Mouse (Mus musculus) heart, embryonic 13.5 days (tissue): ENCODE measurements around the gene S100a9. TPM values are rescaled to one million over a fixed set of nuclear protein-coding genes. Genes with fewer than 3 reads are reported as not detected.

Experiments
- ATAC-seq: fragments of 200-750 bp; cut with Nextera tagmentation; 2 replicates; pipeline ENCODE4 v1.8.0; 2017; ENCODE audit warnings: moderate TSS enrichment; ENCODE audit not compliant: insufficient number of reproducible peaks, low FRiP score, low TSS enrichment; ENCODE audit errors: extremely low read depth
- H3K27ac ChIP-seq: fragments of 300-500 bp; sonication (generic); replicated peaks from 2 replicates; pipeline ENCODE4 v1.5.1; 2015; ENCODE audit warnings: moderate library complexity, mild to moderate bottlenecking, inconsistent platforms
- H3K27me3 ChIP-seq: fragments of 300-500 bp; sonication (generic); replicated peaks from 2 replicates; pipeline ENCODE4 v1.6.1; 2015; ENCODE audit warnings: mild to moderate bottlenecking, inconsistent platforms
- H3K36me3 ChIP-seq: fragments of 300-500 bp; sonication (generic); 2 replicates; pipeline ENCODE4 v1.6.1; 2015; ENCODE audit warnings: mild to moderate bottlenecking, inconsistent platforms
- H3K4me1 ChIP-seq: fragments of 300-500 bp; sonication (generic); 2 replicates; pipeline ENCODE4 v1.6.1; 2015; ENCODE audit warnings: inconsistent platforms
- H3K4me2 ChIP-seq: fragments of 300-500 bp; sonication (generic); 2 replicates; pipeline ENCODE4 v1.6.1; 2015; ENCODE audit warnings: inconsistent platforms, mild to moderate bottlenecking, moderate library complexity
- H3K4me3 ChIP-seq: fragments of 300-500 bp; sonication (generic); 2 replicates; pipeline ENCODE4 v1.5.1; 2015; ENCODE audit warnings: moderate library complexity, mild to moderate bottlenecking, inconsistent platforms
- H3K9ac ChIP-seq: fragments of 300-500 bp; sonication (generic); 2 replicates; pipeline ENCODE4 v1.6.1; 2015; ENCODE audit warnings: inconsistent platforms, mild to moderate bottlenecking, moderate library complexity
- H3K9me3 ChIP-seq: fragments of 300-500 bp; sonication (generic); 2 replicates; pipeline ENCODE4 v1.6.1; 2016; ENCODE audit warnings: inconsistent platforms
- WGBS: fragments of 180-500 bp; shearing (Covaris S2); methylation state at CpG from one replicate; pipeline ENCODE4 v1.1.7; 2015; ENCODE audit warnings: mixed read lengths; 5-methylcytosine and 5-hydroxymethylcytosine counted together
- polyA plus RNA-seq: library from polyadenylated mRNA; unstranded; fragments of >200 nt; fragmentation: Nextera tagmentation; extraction: Ambion mirVana; gene quantifications from 2 replicates; pipeline ENCODE4 v1.2.1, GENCODE M21; 2015

S100a9 gene
- polyA plus RNA-seq = 5.2 and 10.9 TPM in 2 replicates

- Histone ChIP-seq H3K27ac (no peak within 1 kb of the TSS), H3K9me3 (no peaks in the 10 kb centered on the region), H3K36me3 (no peaks in the 10 kb centered on the region), H3K9ac (no peak within 1 kb of the TSS), H3K4me3 (no peak within 1 kb of the TSS), H3K4me2 (no peak within 1 kb of the TSS), H3K27me3 (no peaks in the 10 kb centered on the region), H3K4me1 (no peaks in the 10 kb centered on the region)
- no peak for ATAC-seq
- WGBS = 53% methylated on average over 3 of the region's 3 CpGs
Measured at GRCm38 (mm10) chr3:90695613-90696012, at the start of gene S100a9. Gene S100a9, minus strand, starts transcription at chr3:90695721.

- H3K36me3 ChIP-seq = no peaks in the 10 kb centered on the region
- ATAC-seq = no peak
- no peaks in the 10 kb centered on the region for H3K4me1 ChIP-seq
- no peak within 1 kb of the TSS for H3K9ac ChIP-seq
- no peaks in the 10 kb centered on the region for H3K27me3 ChIP-seq
- 71% methylated on average over 3 of the region's 3 CpGs for WGBS
- no peaks in the 10 kb centered on the region for H3K9me3 ChIP-seq
- no peak within 1 kb of the TSS for H3K4me3 ChIP-seq
- H3K4me2 ChIP-seq = no peak within 1 kb of the TSS
- no peak within 1 kb of the TSS for H3K27ac ChIP-seq
Measured at GRCm38 (mm10) chr3:90726606-90727005, 31.1 kb upstream of the S100a9 start, which contains the start of gene Pglyrp4. Gene Pglyrp4, plus strand, starts transcription at chr3:90726906.

GRCm38 (mm10) chr3:90709591-90710460, 14.3 kb upstream of the S100a9 start:
- Histone ChIP-seq H3K4me1 (no peaks in the 10 kb centered on the region), H3K9me3 (no peaks in the 10 kb centered on the region), H3K36me3 (no peaks in the 10 kb centered on the region), H3K4me3 (no peak overlapping the region), H3K4me2 (no peak overlapping the region), H3K9ac (no peak overlapping the region), H3K27me3 (no peaks in the 10 kb centered on the region), H3K27ac (no peak overlapping the region)
- 45% methylated on average over 12 of the region's 12 CpGs for WGBS
- ATAC-seq = no peak; the same call in 1 of the 2 replicates

GRCm38 (mm10) chr3:90708523-90709202, 13.1 kb upstream of the S100a9 start:
- Histone ChIP-seq H3K4me1 (no peaks in the 10 kb centered on the region), H3K4me3 (no peak overlapping the region), H3K27ac (no peak overlapping the region), H3K9ac (no peak overlapping the region), H3K9me3 (no peaks in the 10 kb centered on the region), H3K27me3 (no peaks in the 10 kb centered on the region; the same call in 1 of the 2 replicates), H3K36me3 (no peaks in the 10 kb centered on the region), H3K4me2 (no peak overlapping the region)
- ATAC-seq = no peak
- WGBS = 19% methylated on average over 4 of the region's 4 CpGs

- no peaks in the 10 kb centered on the region for H3K4me1 ChIP-seq
- no peak for ATAC-seq
- no peak overlapping the region for H3K4me3 ChIP-seq
- H3K27me3 ChIP-seq = no peaks in the 10 kb centered on the region; the same call in 1 of the 2 replicates
- no peak overlapping the region for H3K27ac ChIP-seq
- H3K36me3 ChIP-seq = no peaks in the 10 kb centered on the region
- no peak overlapping the region for H3K4me2 ChIP-seq
- no peak overlapping the region for H3K9ac ChIP-seq
- 71% methylated on average over 2 of the region's 2 CpGs for WGBS
- H3K9me3 ChIP-seq = no peaks in the 10 kb centered on the region
Measured at GRCm38 (mm10) chr3:90702244-90702643, 6.7 kb upstream of the S100a9 start.

GRCm38 (mm10) chr3:90693496-90693895, 2.0 kb downstream of the S100a9 start:
- WGBS = 66% methylated on average over 2 of the region's 2 CpGs

GRCm38 (mm10) chr3:90686835-90687234, 8.7 kb downstream of the S100a9 start:
- Histone ChIP-seq H3K9me3 (no peaks in the 10 kb centered on the region), H3K4me1 (no peaks in the 10 kb centered on the region), H3K36me3 (no peaks in the 10 kb centered on the region), H3K4me2 (no peak overlapping the region), H3K27ac (no peak overlapping the region), H3K9ac (no peak overlapping the region), H3K4me3 (no peak overlapping the region), H3K27me3 (no peaks in the 10 kb centered on the region; the same call in 1 of the 2 replicates)
- ATAC-seq = no peak
- WGBS = 61% methylated on average over 2 of the region's 2 CpGs

More at GRCm38 (mm10) chr3:90693496-90693895, 2.0 kb downstream of the S100a9 start:
- Histone ChIP-seq H3K27ac (no peak overlapping the region), H3K4me3 (no peak overlapping the region), H3K4me2 (no peak overlapping the region), H3K36me3 (no peaks in the 10 kb centered on the region), H3K27me3 (no peaks in the 10 kb centered on the region), H3K9ac (no peak overlapping the region), H3K4me1 (no peaks in the 10 kb centered on the region), H3K9me3 (no peaks in the 10 kb centered on the region)
- ATAC-seq = no peak

GRCm38 (mm10) chr3:90683929-90684328, 11.6 kb downstream of the S100a9 start:
- H3K27ac ChIP-seq = no peak overlapping the region
- no peaks in the 10 kb centered on the region; the same call in 1 of the 2 replicates for H3K27me3 ChIP-seq
- no peak for ATAC-seq
- no peak overlapping the region for H3K4me2 ChIP-seq
- H3K4me1 ChIP-seq = no peaks in the 10 kb centered on the region
- no peaks in the 10 kb centered on the region for H3K36me3 ChIP-seq
- H3K9ac ChIP-seq = no peak overlapping the region
- H3K4me3 ChIP-seq = no peak overlapping the region
- 80% methylated on average over 3 of the region's 3 CpGs for WGBS
- H3K9me3 ChIP-seq = no peaks in the 10 kb centered on the region

GRCm38 (mm10) chr3:90678656-90679055, 16.9 kb downstream of the S100a9 start:
- 49% methylated on average over 3 of the region's 3 CpGs for WGBS
- Histone ChIP-seq H3K27me3 (no peaks in the 10 kb centered on the region; the same call in 1 of the 2 replicates), H3K36me3 (no peaks in the 10 kb centered on the region), H3K9ac (no peak overlapping the region), H3K4me3 (no peak overlapping the region), H3K27ac (no peak overlapping the region), H3K4me2 (no peak overlapping the region), H3K9me3 (no peaks in the 10 kb centered on the region), H3K4me1 (no peaks in the 10 kb centered on the region)
- no peak for ATAC-seq

GRCm38 (mm10) chr3:90668846-90669245, 26.7 kb downstream of the S100a9 start, which contains the start of gene S100a8:
Gene S100a8, plus strand, starts transcription at chr3:90668978.
- Histone ChIP-seq H3K4me1 (no peaks in the 10 kb centered on the region), H3K9ac (no peak within 1 kb of the TSS), H3K27me3 (no peaks in the 10 kb centered on the region), H3K4me3 (no peak within 1 kb of the TSS), H3K4me2 (no peak within 1 kb of the TSS), H3K36me3 (no peaks in the 10 kb centered on the region), H3K27ac (no peak within 1 kb of the TSS), H3K9me3 (no peaks in the 10 kb centered on the region)
- no peak for ATAC-seq
- WGBS = 50% methylated on average over 8 of the region's 8 CpGs

- WGBS = 64% methylated on average over 2 of the region's 2 CpGs
- no peak overlapping the region for H3K4me3 ChIP-seq
- no peaks in the 10 kb centered on the region for H3K27me3 ChIP-seq
- no peaks in the 10 kb centered on the region for H3K9me3 ChIP-seq
- H3K27ac ChIP-seq = no peak overlapping the region
- H3K9ac ChIP-seq = no peak overlapping the region
- H3K4me1 ChIP-seq = no peaks in the 10 kb centered on the region
- no peaks in the 10 kb centered on the region for H3K36me3 ChIP-seq
- no peak overlapping the region for H3K4me2 ChIP-seq
- no peak for ATAC-seq
Measured at GRCm38 (mm10) chr3:90664219-90664618, 31.3 kb downstream of the S100a9 start.
